Mouse (Mus musculus): ENCODE data around the gene Maco1.

GRCm38 (mm10) chr4:134758922-134759321 lies 94.2 kb downstream of the Maco1 start:
- TF ChIP-seq POLR2A (IDR thresholded peaks at IDR 0.05; ENCODE audit: low read depth, low read length) (no peak), CTCF (IDR thresholded peaks at IDR 0.05; ENCODE audit: extremely low read depth, insufficient read length, insufficient replicate concordance, low read depth, low read length) (no peak)
